Mouse (Mus musculus) cerebellum, postnatal 10 days (tissue): ENCODE data around the gene Gm6096.

ENCODE experiments used
- DNase-seq, 2 experiments: peaks; one replicate each; pipeline ENCODE4 v3.0.0; 2021; ENCODE audit warnings: mixed read lengths in 2 of 2

Gene Gm6096

DNA sequence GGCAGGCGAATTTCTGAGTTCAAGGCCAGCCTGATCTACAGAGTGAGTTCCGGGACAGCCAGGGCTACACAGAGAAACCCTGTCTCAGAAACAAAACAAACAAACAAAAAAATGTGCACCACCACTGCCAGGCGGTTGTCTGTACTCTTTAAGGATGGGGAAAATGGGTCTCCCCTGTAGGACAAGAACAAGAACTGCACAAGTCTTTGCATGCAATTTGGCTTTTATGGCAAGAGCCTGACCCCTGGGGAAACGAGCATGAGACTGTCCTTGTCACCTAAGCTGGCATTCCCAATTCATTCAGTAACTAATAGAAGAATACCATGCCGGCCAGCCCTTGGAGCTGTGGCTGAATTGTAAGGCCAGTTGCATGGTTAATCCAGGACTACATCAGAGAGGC is 15.2 kb upstream of the Gm6096 start:
- peak in 1 of 2 experiments; percentile 8 for DNase-seq

DNA sequence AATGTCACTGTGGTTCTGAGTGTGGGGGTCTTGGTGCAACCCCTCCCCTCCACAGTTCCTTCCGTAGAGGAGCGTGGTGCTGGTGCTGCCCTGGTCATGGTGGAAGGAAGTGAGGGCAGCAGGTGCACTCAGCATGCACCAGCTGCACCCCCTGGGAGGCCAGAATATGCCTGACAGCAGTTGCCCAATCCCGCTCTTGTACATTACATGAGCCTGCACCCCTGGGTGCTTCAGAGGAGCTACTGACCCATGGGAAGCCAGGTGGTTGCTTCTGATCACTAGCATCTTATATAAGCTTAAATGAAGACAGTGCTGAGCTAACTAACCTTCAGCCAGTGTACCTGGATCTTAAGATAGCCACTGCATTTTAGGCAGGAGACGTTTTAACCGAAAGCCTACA is 12.8 kb upstream of the Gm6096 start:
- DNase-seq, result peak; percentile 35 to 42

DNA sequence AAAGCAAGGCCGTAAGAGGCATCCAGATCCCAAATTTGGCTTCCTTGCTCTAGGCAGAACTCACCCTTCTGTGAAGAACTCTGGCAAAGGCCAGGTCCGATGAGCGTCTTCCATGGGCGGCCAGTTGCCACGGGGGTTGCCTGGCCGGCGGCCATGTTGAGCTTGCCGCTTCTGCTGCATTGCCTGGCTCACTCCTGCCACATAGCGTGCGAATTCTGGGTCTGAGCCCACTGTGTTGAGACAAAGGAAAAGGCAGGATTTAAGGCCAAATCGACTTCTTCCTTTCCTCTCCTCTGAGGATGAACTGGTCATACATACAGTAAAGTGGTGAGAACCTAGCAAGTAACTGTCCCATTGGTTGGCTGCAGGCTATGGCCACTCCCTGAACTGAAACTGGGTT is 8.7 kb upstream of the Gm6096 start:
- peak; percentile 97 to 98 for DNase-seq

DNA sequence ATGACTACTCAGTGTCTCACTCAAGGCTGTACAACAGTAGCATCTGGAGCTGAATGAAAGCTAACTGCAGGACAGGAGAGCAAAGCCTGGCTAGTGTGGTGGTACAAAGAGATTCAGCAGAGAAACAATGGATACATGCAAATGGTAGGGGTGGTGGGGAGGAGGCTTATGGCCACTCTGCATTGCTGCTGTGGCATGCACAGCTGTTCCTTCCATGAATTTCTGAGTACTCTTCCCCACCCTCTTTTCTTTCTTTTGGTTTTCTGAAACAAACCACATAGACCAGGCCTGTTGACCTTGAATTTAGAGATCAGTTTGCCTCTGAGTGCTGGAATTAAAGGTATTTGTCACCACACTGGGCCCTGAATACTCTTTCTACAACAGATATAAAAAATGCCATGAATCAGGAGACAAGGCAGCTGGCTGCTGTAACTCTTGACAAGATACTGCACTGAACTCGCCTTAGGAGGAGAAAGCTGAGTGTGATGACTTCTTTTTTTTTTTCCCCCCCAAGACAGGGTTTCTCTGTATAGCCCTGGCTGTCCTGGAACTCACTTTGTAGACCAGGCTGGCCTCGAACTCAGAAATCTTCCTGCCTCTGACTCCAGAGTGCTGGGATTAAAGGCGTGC is 3.9 kb upstream of the Gm6096 start:
- no peak for DNase-seq

DNA sequence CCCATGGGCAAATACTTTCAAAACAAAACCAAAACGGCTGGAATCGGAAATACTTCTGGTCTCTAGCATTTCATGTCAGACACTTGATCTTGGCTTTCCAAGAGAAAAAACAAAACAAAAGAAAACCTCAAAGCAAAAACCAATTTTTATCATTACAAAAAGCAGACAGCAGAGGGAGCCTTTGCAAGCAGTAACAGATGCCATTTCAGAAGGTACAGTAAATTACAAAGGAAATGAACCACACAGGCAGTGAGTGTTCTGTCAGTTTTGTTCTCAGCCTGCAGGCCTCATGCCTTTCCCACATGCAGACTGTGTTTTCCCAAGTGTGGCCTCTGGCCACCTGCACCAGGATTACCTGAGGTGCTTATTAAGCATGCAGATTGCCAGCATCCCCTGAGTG is 1.2 kb downstream of the Gm6096 start:
- DNase-seq, result peak; percentile 10 to 61

DNA sequence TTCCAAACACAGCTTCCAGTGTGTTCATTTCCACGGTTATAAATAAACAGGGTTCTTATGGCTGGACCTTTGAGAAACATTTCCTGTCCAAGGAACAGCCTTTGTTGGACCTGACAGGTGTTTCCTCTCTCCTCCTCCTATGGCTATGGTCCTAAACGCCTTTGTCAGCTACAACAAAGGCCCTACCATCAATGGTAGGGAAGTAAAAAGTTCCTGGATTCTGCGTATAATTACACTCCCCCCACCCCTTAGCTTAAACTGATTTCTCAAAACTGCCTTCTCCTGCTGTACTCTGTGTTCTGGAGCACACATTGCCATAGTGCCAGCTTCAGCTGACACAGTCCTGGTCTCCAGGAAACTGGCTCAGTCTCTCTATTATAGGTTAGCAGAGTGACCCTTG is 4.3 kb downstream of the Gm6096 start:
- no peak for DNase-seq

DNA sequence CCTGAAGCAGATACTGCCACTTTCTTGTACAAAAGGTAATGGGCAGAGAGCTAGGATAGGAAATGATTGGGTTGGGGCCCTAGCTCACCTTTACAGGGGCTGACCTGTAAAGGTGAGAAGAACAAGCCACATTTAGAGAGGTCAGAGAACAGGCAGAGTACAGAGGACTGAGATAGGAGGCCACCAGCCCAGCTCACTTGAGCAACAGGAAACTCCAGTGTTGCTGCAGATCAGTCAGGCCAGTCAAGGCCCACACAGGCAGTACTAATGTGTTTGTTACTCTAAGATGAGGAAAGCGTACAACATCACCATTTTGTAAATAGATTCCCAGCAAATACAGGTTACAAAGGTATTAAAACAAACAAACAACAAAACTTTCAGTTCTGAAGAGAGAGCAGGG is 5.1 kb downstream of the Gm6096 start:
- no peak for DNase-seq

DNA sequence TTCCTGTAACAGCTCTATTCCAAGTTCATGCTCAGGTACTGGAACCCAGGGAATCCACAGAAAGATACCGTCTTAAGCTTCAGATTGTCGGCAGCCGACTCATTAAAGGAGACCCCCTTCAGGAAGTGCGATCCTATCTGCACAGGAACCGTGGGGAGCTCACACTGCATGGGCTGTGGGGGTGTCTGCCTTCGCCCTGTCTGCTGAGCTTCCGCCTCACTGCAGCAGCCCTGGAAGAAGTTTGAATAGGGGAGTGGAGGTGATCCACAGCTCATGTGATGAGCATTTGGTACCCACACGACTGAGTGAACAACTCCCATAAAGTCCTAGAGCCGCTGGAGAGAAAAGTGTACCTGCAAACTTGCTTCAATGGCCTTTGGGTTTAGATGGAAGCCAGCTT is 6.4 kb downstream of the Gm6096 start:
- DNase-seq, result no peak

DNA sequence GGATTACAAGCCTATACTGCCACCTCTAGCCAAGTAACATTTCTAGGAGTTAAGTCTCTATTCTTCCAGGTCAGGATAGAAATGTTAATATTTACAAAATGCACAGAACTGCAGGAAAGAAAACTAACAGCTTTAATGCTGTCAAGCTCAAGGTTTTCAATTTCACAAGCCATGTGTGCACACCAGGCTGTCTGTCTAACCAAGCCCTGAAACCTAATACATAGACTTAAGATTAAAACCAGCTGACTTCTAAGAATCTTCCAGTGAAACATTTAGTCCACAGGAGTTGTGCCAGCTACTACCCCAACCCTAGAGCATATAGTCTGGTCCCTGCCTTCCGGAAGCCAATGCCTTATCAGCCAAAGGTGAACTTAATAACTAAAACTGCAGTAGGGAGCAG is 7.6 kb downstream of the Gm6096 start:
- no peak for DNase-seq

DNA sequence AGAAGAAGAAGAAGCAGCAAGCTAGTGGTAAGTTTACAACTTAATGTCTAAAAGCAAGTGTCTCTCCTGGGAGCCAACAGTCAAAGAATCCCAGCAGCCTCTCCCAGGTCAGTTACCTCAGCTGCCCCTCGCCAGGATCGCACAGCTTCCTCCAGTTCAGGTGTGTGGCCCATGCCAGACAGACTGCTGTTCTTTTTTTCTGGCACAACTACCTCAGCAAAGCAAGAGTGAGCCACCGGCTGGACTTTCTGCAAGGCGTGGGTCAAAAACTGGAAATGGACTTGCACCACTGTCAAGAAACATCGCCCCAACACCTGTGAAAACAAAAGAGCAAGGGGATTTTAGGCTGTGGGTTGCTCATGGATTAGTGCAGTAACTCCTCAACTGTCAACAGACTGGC is 12.6 kb downstream of the Gm6096 start:
- no peak for DNase-seq

DNA sequence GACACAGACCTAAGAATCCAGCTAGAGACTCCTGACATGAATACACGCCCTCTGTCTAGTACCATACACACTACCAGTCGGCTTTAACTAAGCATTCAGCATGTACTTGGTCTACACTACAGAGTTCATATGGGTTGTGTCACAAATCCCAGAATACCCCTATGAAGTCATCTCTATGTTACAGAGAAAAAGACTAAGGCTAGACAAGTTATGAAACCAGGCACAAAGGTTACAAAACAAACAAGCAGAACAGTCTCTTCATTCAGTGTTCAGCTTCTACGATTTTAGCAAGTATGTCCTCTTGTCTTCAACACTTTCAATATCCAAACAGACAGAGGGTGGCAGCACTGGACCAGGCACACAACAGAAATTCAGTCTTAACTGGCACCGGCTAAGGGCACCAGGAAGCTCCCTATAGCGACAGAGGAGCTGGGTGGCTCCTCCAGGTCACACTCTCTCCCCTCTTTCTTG is 15.1 kb downstream of the Gm6096 start:
- DNase-seq, result peak; percentile 78 to 79

DNA sequence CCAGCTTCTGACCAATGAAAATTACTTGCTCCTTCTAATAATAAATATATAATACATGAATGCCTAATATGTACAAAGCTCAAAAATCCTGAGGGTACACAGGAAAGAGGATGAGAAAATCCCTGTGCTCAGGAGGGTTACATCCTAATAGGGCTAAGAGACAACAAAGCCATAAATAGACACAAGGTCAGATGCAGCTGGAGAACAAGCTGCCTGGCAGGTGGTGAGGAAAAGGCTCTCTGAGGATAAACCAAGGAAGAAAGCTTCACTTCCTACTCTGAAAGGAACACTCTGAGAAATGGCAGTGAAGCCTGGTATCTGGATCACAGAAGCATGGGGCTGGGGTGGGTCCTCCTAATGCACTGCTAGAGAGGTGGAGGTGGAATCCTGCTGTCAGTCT is 15.6 kb downstream of the Gm6096 start:
- no peak for DNase-seq

DNA sequence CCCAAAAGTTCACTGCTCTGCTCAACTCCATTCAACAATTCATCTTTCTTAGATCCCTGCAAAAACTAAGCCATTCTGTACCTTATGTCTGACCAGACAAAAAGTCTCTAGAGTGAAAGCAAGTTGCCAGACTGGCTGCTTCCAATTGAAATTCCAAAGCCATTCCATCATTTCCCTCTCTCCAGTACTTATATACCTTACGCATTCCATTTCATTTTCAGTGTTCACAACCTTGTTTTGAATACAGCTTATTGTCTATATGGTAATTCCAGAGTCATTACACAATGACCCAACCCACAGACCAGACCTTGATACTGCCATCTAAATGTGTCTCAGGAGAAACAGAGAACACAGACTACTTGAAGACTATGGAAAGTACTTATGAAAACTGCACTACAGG is 17.6 kb downstream of the Gm6096 start:
- no peak for DNase-seq

DNA sequence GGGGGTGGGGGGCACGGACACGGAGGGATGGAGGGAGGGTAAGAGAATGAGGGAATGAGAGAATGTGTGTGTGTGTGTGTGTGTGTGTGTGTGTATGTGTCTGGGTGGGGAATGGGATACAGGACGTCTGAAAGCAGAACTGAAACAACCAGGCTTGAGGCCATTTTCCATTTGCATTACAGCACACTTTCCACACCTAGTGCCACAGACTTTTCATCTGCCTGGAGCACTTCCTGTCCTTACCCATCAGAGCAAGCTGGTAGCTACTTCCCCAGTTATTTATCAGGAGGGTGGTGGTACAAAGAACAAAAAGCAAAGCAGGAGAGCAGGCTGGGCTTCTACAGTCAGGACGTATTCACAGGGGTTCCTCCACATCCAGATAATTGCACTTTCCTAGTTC is 21.6 kb downstream of the Gm6096 start:
- DNase-seq, result no peak

DNA sequence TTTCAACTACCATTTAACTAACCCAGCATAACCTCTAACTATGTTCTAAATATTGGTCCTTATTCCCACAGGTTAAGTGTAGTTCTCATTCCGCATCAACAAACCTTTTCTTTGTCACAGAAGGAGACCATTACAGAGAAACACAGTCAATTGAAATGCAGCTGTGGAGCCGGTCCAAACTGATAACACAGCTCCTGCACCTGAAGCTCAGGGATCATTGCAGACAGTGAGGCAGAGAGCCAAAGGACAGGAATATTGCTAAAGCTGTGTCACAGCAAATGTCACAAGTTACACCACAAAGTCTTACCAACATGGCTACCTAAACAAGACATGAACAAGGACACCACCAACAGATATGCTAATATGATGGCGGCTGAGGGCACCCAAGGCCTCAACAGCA is 25.2 kb downstream of the Gm6096 start:
- no peak for DNase-seq

DNA sequence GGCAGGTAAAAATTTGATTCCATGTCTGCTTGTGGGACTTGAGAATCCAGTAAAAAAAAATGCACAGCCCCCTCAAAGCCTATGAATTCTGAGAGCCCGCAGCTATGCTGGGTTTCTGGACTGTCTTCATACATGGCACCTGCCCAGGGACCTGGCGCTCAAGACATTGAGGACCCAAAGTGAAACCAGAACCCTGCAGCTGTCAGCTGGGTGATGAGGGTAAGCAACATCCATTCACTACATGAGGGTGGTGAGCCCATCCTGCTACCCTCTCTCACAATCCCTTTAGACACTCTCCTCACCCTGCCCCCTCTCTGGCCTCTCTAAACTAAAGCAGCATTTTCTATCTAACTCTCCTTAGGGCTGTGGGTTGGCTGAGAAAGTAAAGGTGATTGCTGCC is 26.8 kb downstream of the Gm6096 start:
- peak; percentile 6 to 23 for DNase-seq

DNA sequence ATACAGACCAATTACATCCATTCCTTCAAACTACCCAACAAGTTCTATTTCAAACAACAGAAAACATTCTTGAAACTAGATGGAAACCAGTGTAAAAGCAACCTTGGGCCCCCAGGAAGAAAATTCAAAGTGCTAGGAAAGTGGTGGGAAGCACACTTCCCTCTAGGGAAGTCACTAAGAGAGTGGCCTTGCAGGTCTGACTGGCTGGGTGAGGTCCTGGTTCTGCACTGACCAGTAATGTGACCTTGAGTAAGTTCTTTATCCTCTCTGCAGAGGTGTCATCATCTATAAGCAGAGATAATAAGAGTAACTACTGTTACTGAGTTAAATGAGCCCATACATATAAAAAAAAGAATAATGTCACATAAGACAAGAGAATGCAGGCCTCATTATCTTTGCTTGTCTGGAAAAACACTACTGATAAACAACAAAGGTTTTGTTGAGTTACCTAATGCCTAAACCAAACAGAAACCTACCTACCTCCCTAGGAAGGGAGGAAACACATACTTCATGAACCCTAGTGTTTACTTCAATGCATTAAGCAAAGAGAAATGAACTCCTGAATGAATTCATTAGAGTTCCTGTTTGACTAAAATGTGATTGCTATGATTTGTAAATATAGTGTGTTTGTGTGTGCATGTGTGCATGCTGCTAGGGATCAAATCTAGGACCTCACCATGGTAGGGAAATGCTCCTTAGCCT is 39.8 kb downstream of the Gm6096 start:
- DNase-seq, result no peak

DNA sequence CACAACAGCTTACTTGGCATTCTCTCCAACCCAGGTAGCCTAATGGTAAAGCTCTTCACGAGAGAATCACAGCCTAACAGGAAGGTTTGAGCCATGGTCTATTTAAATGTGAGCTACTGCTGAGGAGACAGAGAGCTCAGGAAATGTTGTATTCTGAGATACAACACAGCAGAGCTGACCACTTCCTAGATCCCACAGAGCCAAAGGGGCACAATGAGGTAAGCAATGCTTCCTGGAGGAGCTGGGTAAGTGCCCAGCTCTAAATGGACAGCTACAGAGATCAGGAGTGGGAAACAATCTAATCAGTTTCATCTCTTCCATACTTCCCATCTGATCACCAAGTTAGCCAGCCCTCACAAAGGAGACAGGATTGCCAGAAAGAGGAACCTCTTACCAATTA is 40.4 kb downstream of the Gm6096 start:
- no peak for DNase-seq

DNA sequence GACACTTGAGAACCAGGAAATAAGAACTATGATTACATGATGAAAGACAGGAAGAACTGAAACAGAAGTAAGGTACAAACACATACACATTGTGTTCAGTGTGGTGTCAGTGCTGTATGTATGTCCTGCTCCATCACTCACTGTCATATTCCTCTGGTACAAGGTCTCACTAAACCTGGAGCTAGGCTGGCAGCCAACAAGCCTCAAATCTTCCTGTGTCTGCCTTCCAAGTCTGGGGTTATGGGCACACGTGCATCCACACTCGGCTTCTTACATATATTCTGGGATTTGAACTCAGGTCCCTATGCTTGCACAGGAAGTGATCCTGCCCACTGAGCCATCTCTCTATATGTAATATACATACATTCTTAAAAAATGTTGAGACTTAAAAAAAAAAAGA is 41.8 kb downstream of the Gm6096 start:
- no peak for DNase-seq

DNA sequence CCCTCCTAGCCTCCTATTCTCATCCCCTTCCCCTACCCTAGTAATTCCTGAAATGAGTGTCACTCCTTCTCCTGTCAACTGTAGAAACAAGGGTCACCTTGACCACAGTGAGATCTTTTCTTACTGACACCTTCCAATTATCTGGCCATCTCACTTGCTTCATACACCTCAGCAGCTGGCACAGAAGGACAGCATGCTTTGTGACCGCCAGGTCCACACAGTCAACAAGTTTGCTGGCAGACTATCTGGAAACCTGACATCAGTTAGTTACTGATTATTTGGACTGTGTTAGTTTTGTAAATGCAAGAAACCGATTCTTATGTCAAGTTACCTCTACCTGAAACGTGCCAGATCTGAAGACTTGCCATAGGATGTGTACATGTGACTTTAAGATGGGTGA is 45.3 kb downstream of the Gm6096 start:
- no peak for DNase-seq

DNA sequence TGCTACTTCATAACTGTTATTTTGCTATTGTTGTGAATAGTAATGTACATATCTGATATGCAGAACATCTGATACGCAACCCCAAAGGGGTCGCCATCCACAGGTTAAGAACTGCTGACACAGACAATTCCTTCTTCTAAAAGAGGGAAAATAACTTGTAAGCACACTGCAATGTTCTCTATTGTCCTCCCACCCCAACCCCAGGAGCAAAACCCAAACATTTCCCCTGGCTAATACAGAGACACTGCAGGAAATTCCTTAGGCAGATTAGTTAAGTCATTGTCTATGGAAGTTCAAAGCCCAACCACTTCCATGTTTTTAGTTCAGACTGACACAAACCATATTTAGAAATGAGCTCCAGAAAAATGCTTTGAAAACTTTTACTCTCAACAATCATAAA is 48.0 kb downstream of the Gm6096 start:
- no peak for DNase-seq
